Mouse (Mus musculus) limb, embryonic 10.5 days (tissue): ENCODE data around the gene Phospho1. TPM values are rescaled to one million over a fixed set of nuclear protein-coding genes. Genes with fewer than 3 reads are reported as not detected.

Experiments used
- DNase-seq: peaks from one replicate; pipeline ENCODE4 v3.0.0-alpha.2; 2017; ENCODE audit warnings: low spot score
- H3K27ac ChIP-seq: fragments of 300-500 bp; sonication (generic); 2 replicates; pipeline ENCODE4 v1.5.1; 2016; ENCODE audit warnings: mild to moderate bottlenecking
- H3K27me3 ChIP-seq: fragments of 300-500 bp; sonication (generic); 2 replicates; pipeline ENCODE4 v1.6.1; 2016; ENCODE audit warnings: low read depth, mild to moderate bottlenecking; ENCODE audit not compliant: poor library complexity, severe bottlenecking
- H3K36me3 ChIP-seq: fragments of 300-500 bp; sonication (generic); 2 replicates; pipeline ENCODE4 v1.6.1; 2016; ENCODE audit warnings: mild to moderate bottlenecking, moderate library complexity
- H3K4me1 ChIP-seq: fragments of 300-500 bp; sonication (generic); 2 replicates; pipeline ENCODE4 v1.6.1; 2016
- H3K4me3 ChIP-seq: fragments of 300-500 bp; sonication (generic); 2 replicates; pipeline ENCODE4 v1.5.1; 2016; ENCODE audit warnings: mild to moderate bottlenecking, moderate library complexity
- H3K9me3 ChIP-seq: fragments of 300-500 bp; sonication (generic); replicated peaks from 2 replicates; pipeline ENCODE4 v1.6.1; 2016; ENCODE audit warnings: mild to moderate bottlenecking
- WGBS: fragments of 180-500 bp; shearing (Covaris S2); methylation state at CpG from one replicate; pipeline ENCODE4 v1.1.7; 2016; 5-methylcytosine and 5-hydroxymethylcytosine counted together
- polyA plus RNA-seq: library from polyadenylated mRNA; unstranded; fragments of >200 nt; fragmentation: Nextera tagmentation; extraction: Ambion mirVana; gene quantifications from 2 replicates; pipeline ENCODE4 v1.2.1, GENCODE M21; 2016

The Phospho1 gene
- polyA plus RNA-seq, 1 experiment from 2014 or later = not detected

DNA sequence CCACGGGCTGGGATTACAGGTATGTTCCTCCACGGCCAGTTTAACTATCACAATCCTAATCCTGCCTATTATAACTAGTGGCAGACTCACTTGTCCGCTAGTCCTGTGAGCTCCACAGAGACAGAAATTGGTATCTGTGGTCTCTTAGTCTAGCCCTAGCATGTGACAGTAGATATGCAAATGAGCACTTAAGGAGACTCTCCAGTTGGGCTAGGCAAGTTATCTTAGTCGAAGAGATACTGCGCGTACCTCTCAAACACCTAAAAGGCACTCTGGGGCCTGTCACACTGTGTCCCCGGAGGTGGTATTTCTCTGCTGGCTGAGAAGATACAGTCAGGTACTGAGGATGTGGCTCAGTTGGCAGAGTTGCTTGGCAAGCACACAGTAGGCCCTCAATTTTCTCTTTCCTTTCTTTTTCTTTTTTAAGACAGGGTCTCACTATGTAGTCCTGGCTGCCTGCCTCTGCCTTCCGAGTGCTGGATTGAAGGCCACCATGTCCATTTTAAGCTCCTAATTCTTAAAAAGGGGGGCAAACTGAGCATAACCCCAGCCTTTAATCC lies 31.3 kb upstream of the Phospho1 start:
- Histone ChIP-seq H3K9me3 (no peaks in the 10 kb centered on the region), H3K27me3 (peaks cover 33% of the 10 kb centered on the region), H3K36me3 (no peaks in the 10 kb centered on the region), H3K4me3 (no peak overlapping the region), H3K4me1 (peaks cover 13% of the 10 kb centered on the region), H3K27ac (no peak overlapping the region)
- WGBS = 88% methylated on average over 8 of the region's 8 CpGs
- DNase-seq = no peak

DNA sequence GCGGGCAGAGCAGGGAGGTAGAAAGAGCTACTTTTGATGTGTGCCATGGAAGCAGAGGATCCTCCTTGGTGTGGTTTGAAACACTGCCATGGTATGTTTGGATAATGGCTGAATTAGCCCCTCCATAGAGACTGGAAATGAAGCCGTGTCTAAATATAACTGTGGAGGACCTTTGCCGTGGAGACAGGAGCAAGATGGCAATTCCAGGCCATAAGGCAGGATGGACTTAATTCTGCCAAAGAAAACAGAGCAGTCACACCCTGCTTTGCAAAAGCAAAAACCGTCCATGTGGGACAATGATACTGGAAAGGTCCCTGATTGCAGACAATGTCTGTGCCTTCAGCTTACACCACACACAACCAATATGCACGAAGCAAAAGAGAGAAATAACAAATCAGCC lies 30.1 kb upstream of the Phospho1 start:
- H3K9me3 ChIP-seq = no peaks in the 10 kb centered on the region
- peaks cover 41% of the 10 kb centered on the region for H3K27me3 ChIP-seq
- H3K36me3 ChIP-seq = no peaks in the 10 kb centered on the region
- WGBS = 82% methylated on average over 5 of the region's 5 CpGs
- no peak overlapping the region for H3K4me3 ChIP-seq
- H3K27ac ChIP-seq = no peak overlapping the region
- no peak for DNase-seq
- peaks cover 13% of the 10 kb centered on the region for H3K4me1 ChIP-seq

DNA sequence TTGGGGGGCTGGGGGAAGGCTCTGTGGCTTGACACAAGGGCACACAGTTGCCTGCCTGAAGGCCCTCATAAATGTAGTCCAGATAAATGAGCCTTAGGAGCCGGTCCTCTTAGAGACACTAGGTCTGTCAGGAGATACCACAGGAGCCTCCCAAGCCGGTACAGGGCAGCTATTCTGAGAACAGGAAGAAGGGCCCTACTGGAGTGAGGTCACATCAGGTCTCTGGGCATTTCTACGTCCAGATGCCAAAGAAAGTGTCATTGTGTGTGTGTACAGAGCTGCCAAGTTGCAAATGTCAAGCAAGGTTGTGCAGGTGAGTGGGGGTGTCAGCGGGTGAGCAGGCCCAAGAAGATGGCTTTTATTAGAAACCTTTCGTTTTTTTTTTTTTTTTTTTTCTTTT lies 28.7 kb upstream of the Phospho1 start:
- H3K4me1 ChIP-seq = peaks cover 13% of the 10 kb centered on the region
- no peaks in the 10 kb centered on the region for H3K36me3 ChIP-seq
- no peaks in the 10 kb centered on the region for H3K9me3 ChIP-seq
- 73% methylated on average over 5 of the region's 5 CpGs for WGBS
- H3K4me3 ChIP-seq = no peak overlapping the region
- no peak for DNase-seq
- H3K27ac ChIP-seq = no peak overlapping the region
- peaks cover 41% of the 10 kb centered on the region for H3K27me3 ChIP-seq

- no peak for DNase-seq
- Histone ChIP-seq H3K4me1 (peaks cover 5% of the 10 kb centered on the region; the same call in 1 of the 2 replicates), H3K4me3 (no peak overlapping the region), H3K27me3 (no peaks in the 10 kb centered on the region), H3K27ac (no peak overlapping the region), H3K9me3 (no peaks in the 10 kb centered on the region), H3K36me3 (no peaks in the 10 kb centered on the region)
- 67% methylated on average over 5 of the region's 5 CpGs for WGBS
Observed at GRCm38 (mm10) chr11:95805010-95805409, 19.3 kb upstream of the Phospho1 start.

GRCm38 (mm10) chr11:95805527-95805926 lies 18.8 kb upstream of the Phospho1 start:
- H3K4me1 ChIP-seq = peaks cover 5% of the 10 kb centered on the region; the same call in 1 of the 2 replicates
- H3K4me3 ChIP-seq = no peak overlapping the region
- no peaks in the 10 kb centered on the region for H3K27me3 ChIP-seq
- no peak for DNase-seq
- no peaks in the 10 kb centered on the region for H3K9me3 ChIP-seq
- no peaks in the 10 kb centered on the region for H3K36me3 ChIP-seq
- no peak overlapping the region for H3K27ac ChIP-seq
- 46% methylated on average over 3 of the region's 3 CpGs for WGBS

GRCm38 (mm10) chr11:95807884-95808283 lies 16.4 kb upstream of the Phospho1 start:
- H3K27ac ChIP-seq = no peak overlapping the region
- no peaks in the 10 kb centered on the region for H3K9me3 ChIP-seq
- peaks cover 5% of the 10 kb centered on the region; the same call in 1 of the 2 replicates for H3K4me1 ChIP-seq
- 0 out of 2 replicates have a peak, but pooled peaks cover 5% of the 10 kb centered on the region for H3K27me3 ChIP-seq
- H3K4me3 ChIP-seq = no peak overlapping the region
- no peaks in the 10 kb centered on the region for H3K36me3 ChIP-seq
- WGBS = 94% methylated on average over 5 of the region's 5 CpGs
- DNase-seq = no peak

DNA sequence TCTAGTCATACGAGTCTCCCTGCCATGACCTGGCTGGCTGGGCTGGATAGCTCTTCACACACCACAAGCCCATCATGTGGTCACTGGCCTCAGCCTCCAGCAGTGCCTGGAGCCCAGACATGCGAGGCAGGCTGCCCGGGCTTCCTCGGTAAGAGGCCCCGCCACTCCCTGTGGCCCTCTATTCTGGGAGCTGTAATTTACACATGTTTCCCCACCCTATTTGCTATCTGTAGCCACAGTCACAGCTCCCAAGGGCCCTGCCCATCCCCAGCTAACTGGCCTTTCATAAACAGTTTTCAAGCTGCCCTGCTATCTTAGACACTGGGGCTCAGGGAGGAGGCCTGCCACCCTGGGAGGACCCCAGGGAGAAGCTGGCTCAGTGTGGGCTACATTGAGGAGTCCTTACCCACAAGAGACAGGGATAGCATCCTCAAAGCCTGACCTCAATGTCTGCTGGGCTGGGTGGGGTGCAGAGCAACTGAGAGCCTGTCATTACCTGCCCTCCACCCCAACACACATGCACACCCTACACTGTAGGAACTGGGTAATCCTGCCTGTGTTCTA lies 15.8 kb upstream of the Phospho1 start:
- Histone ChIP-seq H3K27me3 (0 out of 2 replicates have a peak, but pooled peaks cover 5% of the 10 kb centered on the region), H3K9me3 (no peaks in the 10 kb centered on the region), H3K27ac (no peak overlapping the region; the same call in 1 of the 2 replicates), H3K4me1 (peaks cover 5% of the 10 kb centered on the region; the same call in 1 of the 2 replicates), H3K36me3 (no peaks in the 10 kb centered on the region), H3K4me3 (no peak overlapping the region)
- 82% methylated on average over 5 of the region's 5 CpGs for WGBS
- no peak for DNase-seq

GRCm38 (mm10) chr11:95809603-95810002 lies 14.7 kb upstream of the Phospho1 start:
- Histone ChIP-seq H3K27ac (no peak overlapping the region), H3K36me3 (no peaks in the 10 kb centered on the region), H3K4me3 (no peak overlapping the region), H3K27me3 (0 out of 2 replicates have a peak, but pooled peaks cover 5% of the 10 kb centered on the region), H3K9me3 (no peaks in the 10 kb centered on the region), H3K4me1 (peaks cover 5% of the 10 kb centered on the region; the same call in 1 of the 2 replicates)
- WGBS = 69% methylated on average over 5 of the region's 5 CpGs
- DNase-seq = no peak

- WGBS = 55% methylated on average over 7 of the region's 7 CpGs
- Histone ChIP-seq H3K4me3 (no peak overlapping the region), H3K27me3 (0 out of 2 replicates have a peak, but pooled peaks cover 5% of the 10 kb centered on the region), H3K9me3 (no peaks in the 10 kb centered on the region), H3K36me3 (no peaks in the 10 kb centered on the region), H3K27ac (no peak overlapping the region), H3K4me1 (0 out of 2 replicates have a peak, but pooled peaks cover under 1% of the 10 kb centered on the region)
- no peak for DNase-seq
Observed at GRCm38 (mm10) chr11:95810828-95811227, 13.5 kb upstream of the Phospho1 start.

DNA sequence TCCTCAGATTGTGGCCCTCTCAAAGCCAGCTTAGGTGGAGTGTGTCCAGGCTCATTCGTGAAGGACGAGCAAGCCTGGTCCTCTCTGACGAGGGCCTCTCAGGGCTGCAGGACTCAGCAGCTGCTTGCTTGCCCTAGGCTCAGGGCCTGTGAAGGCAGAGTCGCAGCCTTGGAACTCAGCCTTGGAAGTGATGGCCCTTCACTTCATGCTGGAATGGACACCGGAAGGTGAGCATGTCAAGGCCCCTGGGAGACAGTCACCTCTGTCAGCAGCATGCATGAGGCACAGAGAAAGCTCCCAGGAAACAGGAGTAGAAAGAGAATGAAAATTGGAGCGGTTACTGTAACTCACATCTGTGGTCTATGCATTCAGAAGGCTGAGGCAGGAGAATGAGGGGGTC lies 12.6 kb upstream of the Phospho1 start:
- WGBS = 89% methylated on average over 6 of the region's 6 CpGs
- H3K4me3 ChIP-seq = no peak overlapping the region
- H3K9me3 ChIP-seq = no peaks in the 10 kb centered on the region
- no peak for DNase-seq
- no peaks in the 10 kb centered on the region for H3K36me3 ChIP-seq
- H3K27me3 ChIP-seq = 0 out of 2 replicates have a peak, but pooled peaks cover 5% of the 10 kb centered on the region
- H3K4me1 ChIP-seq = no peaks in the 10 kb centered on the region
- H3K27ac ChIP-seq = no peak overlapping the region

- no peak overlapping the region for H3K4me3 ChIP-seq
- H3K36me3 ChIP-seq = no peaks in the 10 kb centered on the region
- no peaks in the 10 kb centered on the region for H3K4me1 ChIP-seq
- WGBS = 80% methylated on average over 4 of the region's 4 CpGs
- H3K27ac ChIP-seq = no peak overlapping the region
- 0 out of 2 replicates have a peak, but pooled peaks cover 5% of the 10 kb centered on the region for H3K27me3 ChIP-seq
- no peak for DNase-seq
- H3K9me3 ChIP-seq = no peaks in the 10 kb centered on the region
Observed at GRCm38 (mm10) chr11:95812224-95812623, 12.1 kb upstream of the Phospho1 start.

GRCm38 (mm10) chr11:95814101-95814500 lies 10.2 kb upstream of the Phospho1 start:
- Histone ChIP-seq H3K4me1 (no peaks in the 10 kb centered on the region), H3K9me3 (no peaks in the 10 kb centered on the region), H3K4me3 (no peak overlapping the region), H3K36me3 (no peaks in the 10 kb centered on the region), H3K27ac (no peak overlapping the region), H3K27me3 (0 out of 2 replicates have a peak, but pooled peaks cover 8% of the 10 kb centered on the region)
- 84% methylated on average over 2 of the region's 2 CpGs for WGBS
- DNase-seq = no peak

DNA sequence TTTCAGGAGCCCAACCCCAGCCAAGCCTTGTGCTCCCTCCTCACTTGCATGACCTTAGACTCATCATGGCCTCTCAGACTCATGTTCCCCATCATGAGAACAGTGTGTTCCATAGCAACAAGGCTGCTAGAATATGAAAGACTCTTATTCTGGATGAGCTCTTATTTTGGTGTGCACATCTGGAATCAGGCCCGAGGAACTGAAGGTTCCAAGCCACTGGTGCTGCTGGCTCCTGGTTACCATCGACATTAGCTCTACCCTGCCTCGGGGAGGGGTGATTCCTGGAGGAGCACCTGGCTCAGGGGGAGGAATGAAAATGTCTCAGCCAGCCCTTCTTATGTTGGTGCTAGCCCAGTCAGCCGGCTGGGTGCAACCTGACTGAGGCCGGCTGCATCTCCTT lies 9.4 kb upstream of the Phospho1 start:
- H3K27ac ChIP-seq = no peak overlapping the region
- H3K27me3 ChIP-seq = 0 out of 2 replicates have a peak, but pooled peaks cover 8% of the 10 kb centered on the region
- no peak overlapping the region for H3K4me3 ChIP-seq
- WGBS = 68% methylated on average over 5 of the region's 5 CpGs
- no peaks in the 10 kb centered on the region for H3K4me1 ChIP-seq
- H3K36me3 ChIP-seq = no peaks in the 10 kb centered on the region
- H3K9me3 ChIP-seq = no peaks in the 10 kb centered on the region
- DNase-seq = no peak
